In the genomic region with DNA sequence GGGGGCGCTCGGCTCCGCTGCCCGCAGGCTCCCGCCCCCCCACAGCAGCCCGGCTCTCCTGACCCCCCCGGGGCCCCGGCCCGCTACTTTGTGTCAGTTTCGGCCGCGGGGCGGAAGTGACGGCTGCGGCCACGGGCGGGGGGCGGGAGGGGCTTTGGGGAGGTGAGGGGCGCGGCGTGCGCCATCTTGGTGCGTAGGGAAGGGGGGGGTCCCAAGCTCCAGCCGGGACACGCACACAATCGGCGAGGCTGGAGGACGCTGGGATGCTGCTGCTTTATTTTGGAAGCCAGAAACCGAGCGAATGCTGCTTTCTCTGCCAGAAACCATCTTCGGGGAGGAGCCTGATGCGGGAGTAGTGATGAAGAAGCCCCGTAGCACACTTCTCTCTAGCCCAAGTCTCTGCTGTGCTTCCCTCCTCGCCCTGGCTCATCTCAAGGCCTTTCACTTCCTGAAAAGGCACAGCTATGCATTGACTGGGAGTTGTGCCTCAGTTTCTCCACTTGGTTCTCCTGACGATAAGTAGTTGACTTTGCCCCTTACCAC, we compare ENCODE assay signal across 8 mouse cellular contexts. TPM values are rescaled to one million over a fixed set of nuclear protein-coding genes. Genes with fewer than 3 reads are reported as not detected.
DNase-seq lines count a peak whose midpoint lies in the region; ATAC-seq and TF ChIP-seq lines count a peak whose summit lies in the region.

A gene (minus strand): TSS at position 288 of the 543 bp plus-strand sequence.

- no peaks in the 10 kb centered on the region for H3K27me3 ChIP-seq in intestine, embryonic 15.5 days (replicated peaks)
- H3K27me3 ChIP-seq in limb, embryonic 14.5 days (ENCODE audit: control insufficient read depth, insufficient read depth, low read length): no peaks in the 10 kb centered on the region
- no peaks in the 10 kb centered on the region for H3K27me3 ChIP-seq in midbrain, postnatal 0 days (ENCODE audit: insufficient read depth, low read length)
- no peaks in the 10 kb centered on the region for H3K27me3 ChIP-seq in stomach, postnatal 0 days (ENCODE audit: control insufficient read depth, insufficient read depth, low read length)

- H3K4me1 ChIP-seq in intestine, embryonic 15.5 days (replicated peaks): peaks cover 28% of the 10 kb centered on the region
- H3K4me1 ChIP-seq in limb, embryonic 14.5 days (ENCODE audit: control insufficient read depth, insufficient read depth, low read length): peaks cover 25% of the 10 kb centered on the region
- H3K4me1 ChIP-seq in midbrain, postnatal 0 days (ENCODE audit: insufficient read depth, low read length): peaks cover 33% of the 10 kb centered on the region
- H3K4me1 ChIP-seq in stomach, postnatal 0 days (replicated peaks; ENCODE audit: control insufficient read depth, insufficient read depth): peaks cover 5% of the 10 kb centered on the region

- peak within 1 kb of the TSS; percentile 95 for H3K27ac ChIP-seq in intestine, embryonic 15.5 days
- H3K27ac ChIP-seq in limb, embryonic 14.5 days (replicated peaks; ENCODE audit: low read depth, low read length): peak within 1 kb of the TSS; percentile 90
- H3K27ac ChIP-seq in midbrain, postnatal 0 days (ENCODE audit: low read depth, low read length): peak within 1 kb of the TSS; percentile 84
- H3K27ac ChIP-seq in stomach, postnatal 0 days (replicated peaks): peak within 1 kb of the TSS; percentile 98

- peak; percentile 64 for ATAC-seq in intestine, embryonic 15.5 days
- ATAC-seq in limb, embryonic 14.5 days (ENCODE audit: low FRiP score, low read depth): peak; percentile 77
- ATAC-seq in midbrain, postnatal 0 days (ENCODE audit: low FRiP score): peak; percentile 62
- peak; percentile 38; the same call in 1 of the 2 replicates for ATAC-seq in stomach, postnatal 0 days (ENCODE audit: low FRiP score, low TSS enrichment)

- H3K9ac ChIP-seq in intestine, embryonic 15.5 days: peak within 1 kb of the TSS; percentile 95
- H3K9ac ChIP-seq in limb, embryonic 14.5 days (ENCODE audit: low read depth, low read length, severe bottlenecking): peak within 1 kb of the TSS; percentile 94
- peak within 1 kb of the TSS; percentile 92 for H3K9ac ChIP-seq in midbrain, postnatal 0 days (replicated peaks; ENCODE audit: low read length, poor library complexity, severe bottlenecking)
- H3K9ac ChIP-seq in stomach, postnatal 0 days (ENCODE audit: low read length): peak within 1 kb of the TSS; percentile 94

- TF ChIP-seq EP300 in stomach, postnatal 0 days (optimal IDR thresholded peaks at IDR 0.05): no peak

- H3K4me2 ChIP-seq in intestine, embryonic 15.5 days (replicated peaks): peak within 1 kb of the TSS; percentile 97
- peak within 1 kb of the TSS; percentile 98 for H3K4me2 ChIP-seq in limb, embryonic 14.5 days (replicated peaks; ENCODE audit: low read depth, low read length, severe bottlenecking)
- peak within 1 kb of the TSS; percentile 98 for H3K4me2 ChIP-seq in midbrain, postnatal 0 days (ENCODE audit: low read depth, low read length, poor library complexity, severe bottlenecking)
- peak within 1 kb of the TSS; percentile 97 for H3K4me2 ChIP-seq in stomach, postnatal 0 days (replicated peaks; ENCODE audit: low read depth)

- no peak for TF ChIP-seq CTCF in midbrain, postnatal 0 days (IDR thresholded peaks at IDR 0.05)
- TF ChIP-seq CTCF in stomach, postnatal 0 days (IDR thresholded peaks at IDR 0.05; ENCODE audit: low read depth): no peak

- WGBS in intestine, embryonic 15.5 days: 1% methylated on average over 31 of the region's 35 CpGs
- under 1% methylated on average over 16 of the region's 35 CpGs for WGBS in limb, embryonic 14.5 days
- WGBS in midbrain, postnatal 0 days: under 1% methylated on average over 27 of the region's 35 CpGs
- WGBS in stomach, postnatal 0 days: under 1% methylated on average over 24 of the region's 35 CpGs

- H3K36me3 ChIP-seq in intestine, embryonic 15.5 days: peaks cover 3% of the 10 kb centered on the region
- H3K36me3 ChIP-seq in limb, embryonic 14.5 days (ENCODE audit: control insufficient read depth, insufficient read depth, low read length): peaks cover 11% of the 10 kb centered on the region
- 0 out of 2 replicates have a peak, but pooled peaks cover 4% of the 10 kb centered on the region for H3K36me3 ChIP-seq in midbrain, postnatal 0 days (ENCODE audit: insufficient read depth, low read length)
- peaks cover 3% of the 10 kb centered on the region; the same call in 1 of the 2 replicates for H3K36me3 ChIP-seq in stomach, postnatal 0 days (ENCODE audit: control insufficient read depth, insufficient read depth, low read length)

- peak; percentile 52 for DNase-seq in layer of hippocampus, adult 11-12 months (ENCODE audit: low spot score)
- no peak for DNase-seq in layer of hippocampus, adult 9-10 months (ENCODE audit: low spot score)
- DNase-seq in cerebellum, postnatal 4 days (ENCODE audit: low spot score in 2 of 2): peak; percentile 57 to 69
- peak; percentile 50 to 74 for DNase-seq in gastrocnemius, postnatal 4 days (ENCODE audit: low spot score in 2 of 2)
- DNase-seq in limb, embryonic 14.5 days (ENCODE audit: low spot score): peak; percentile 86
- peak; percentile 85 for DNase-seq in midbrain, postnatal 0 days (ENCODE audit: low spot score)
- DNase-seq in stomach, postnatal 0 days (ENCODE audit: low spot score): peak; percentile 70

- H3K4me3 ChIP-seq in intestine, embryonic 15.5 days (replicated peaks): peak within 1 kb of the TSS; percentile 86
- H3K4me3 ChIP-seq in limb, embryonic 14.5 days (replicated peaks; ENCODE audit: low read length): peak within 1 kb of the TSS; percentile 86
- peak within 1 kb of the TSS; percentile 89 for H3K4me3 ChIP-seq in midbrain, postnatal 0 days (ENCODE audit: low read depth, low read length)
- H3K4me3 ChIP-seq in stomach, postnatal 0 days (ENCODE audit: low read depth, low read length): peak within 1 kb of the TSS; percentile 79

- H3K9me3 ChIP-seq in intestine, embryonic 15.5 days: no peaks in the 10 kb centered on the region
- no peaks in the 10 kb centered on the region for H3K9me3 ChIP-seq in limb, embryonic 14.5 days (ENCODE audit: control insufficient read depth, low read length)
- no peaks in the 10 kb centered on the region for H3K9me3 ChIP-seq in midbrain, postnatal 0 days (ENCODE audit: low read length)
- no peaks in the 10 kb centered on the region for H3K9me3 ChIP-seq in stomach, postnatal 0 days (ENCODE audit: control insufficient read depth, low read length)

- peak; percentile 73; the same call in 1 of the 2 replicates for TF ChIP-seq POLR2A in limb, embryonic 14.5 days (IDR thresholded peaks at IDR 0.05; ENCODE audit: borderline replicate concordance, extremely low read depth, insufficient read depth, insufficient read length)

RNA-seq across cellular contexts. Expression of the gene that starts here (rescaled TPM):
- 10 to 100 TPM; 64.6 to 67.7 TPM for total RNA-seq in gastrocnemius, postnatal 4 days (2021)
- 8.4 and 10.5 TPM in 2 replicates for polyA plus RNA-seq in intestine, embryonic 15.5 days (2015; fragmentation: Nextera tagmentation; extraction: Ambion mirVana)
- polyA plus RNA-seq in limb, embryonic 14.5 days (2012; rRNA removed): 88.4 and 110 TPM in 2 replicates
- polyA plus RNA-seq in limb, embryonic 14.5 days (2014; fragmentation: Nextera tagmentation; extraction: Ambion mirVana): 20.5 and 24.6 TPM in 2 replicates
- total RNA-seq in midbrain, postnatal 0 days (2014; rRNA removed): 68.9 and 95.4 TPM in 2 replicates
- polyA plus RNA-seq in midbrain, postnatal 0 days (2015; fragmentation: Nextera tagmentation; extraction: Ambion mirVana): 7.9 and 9.0 TPM in 2 replicates
- 4.2 and 5.0 TPM in 2 replicates for polyA plus RNA-seq in stomach, postnatal 0 days (2015; fragmentation: Nextera tagmentation; extraction: Ambion mirVana)
